Mouse (Mus musculus) cerebellum, postnatal 10 days (tissue): Measurements from ENCODE around the gene Zfp704.

Source experiments
- DNase-seq, 2 experiments: peaks; one replicate each; pipeline ENCODE4 v3.0.0; 2021; ENCODE audit warnings: mixed read lengths in 2 of 2

Zfp704 gene

DNA sequence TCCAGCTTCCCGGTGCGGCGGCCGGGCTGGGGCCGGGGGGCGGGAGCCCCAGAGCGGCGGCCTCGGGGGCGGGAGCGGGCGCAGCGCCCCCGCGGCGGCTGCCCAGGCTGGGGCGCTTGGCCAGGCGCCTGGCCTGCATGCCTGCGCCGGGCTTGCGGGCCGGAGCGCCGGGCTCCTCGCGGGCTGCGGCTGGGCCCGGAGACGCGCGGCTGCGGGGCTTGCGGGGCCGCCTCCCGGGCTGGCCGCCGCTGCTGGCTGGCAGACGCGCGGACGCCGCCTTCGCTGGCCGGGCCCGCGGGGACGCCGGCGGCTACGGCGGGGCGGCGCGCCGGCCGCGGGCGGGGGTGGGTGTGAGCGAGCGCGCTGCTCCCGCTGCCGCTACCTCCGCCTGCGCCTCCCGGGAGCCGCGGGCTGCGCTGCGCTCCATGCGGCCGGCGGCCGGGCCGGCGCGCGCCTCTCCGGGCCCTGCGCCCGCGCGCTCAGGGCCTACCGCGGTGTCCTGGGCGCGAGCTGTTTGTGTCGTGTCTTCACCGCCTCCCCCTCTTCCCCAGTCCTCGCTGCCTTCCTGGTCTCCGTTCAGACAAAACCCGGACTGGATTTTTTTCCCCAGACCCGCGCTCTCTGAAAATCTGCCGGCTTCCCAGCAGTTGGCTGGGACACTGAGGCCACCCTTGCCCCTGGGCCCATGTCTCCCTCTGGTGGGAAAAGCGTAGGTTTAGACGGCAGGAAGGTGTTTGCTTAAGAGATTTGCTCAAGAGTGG, at the start of gene Zfp704:
Zfp704 (minus strand) TSS at position 505 of the 761 bp plus-strand sequence.
- peak; percentile 91 to 92 for DNase-seq

DNA sequence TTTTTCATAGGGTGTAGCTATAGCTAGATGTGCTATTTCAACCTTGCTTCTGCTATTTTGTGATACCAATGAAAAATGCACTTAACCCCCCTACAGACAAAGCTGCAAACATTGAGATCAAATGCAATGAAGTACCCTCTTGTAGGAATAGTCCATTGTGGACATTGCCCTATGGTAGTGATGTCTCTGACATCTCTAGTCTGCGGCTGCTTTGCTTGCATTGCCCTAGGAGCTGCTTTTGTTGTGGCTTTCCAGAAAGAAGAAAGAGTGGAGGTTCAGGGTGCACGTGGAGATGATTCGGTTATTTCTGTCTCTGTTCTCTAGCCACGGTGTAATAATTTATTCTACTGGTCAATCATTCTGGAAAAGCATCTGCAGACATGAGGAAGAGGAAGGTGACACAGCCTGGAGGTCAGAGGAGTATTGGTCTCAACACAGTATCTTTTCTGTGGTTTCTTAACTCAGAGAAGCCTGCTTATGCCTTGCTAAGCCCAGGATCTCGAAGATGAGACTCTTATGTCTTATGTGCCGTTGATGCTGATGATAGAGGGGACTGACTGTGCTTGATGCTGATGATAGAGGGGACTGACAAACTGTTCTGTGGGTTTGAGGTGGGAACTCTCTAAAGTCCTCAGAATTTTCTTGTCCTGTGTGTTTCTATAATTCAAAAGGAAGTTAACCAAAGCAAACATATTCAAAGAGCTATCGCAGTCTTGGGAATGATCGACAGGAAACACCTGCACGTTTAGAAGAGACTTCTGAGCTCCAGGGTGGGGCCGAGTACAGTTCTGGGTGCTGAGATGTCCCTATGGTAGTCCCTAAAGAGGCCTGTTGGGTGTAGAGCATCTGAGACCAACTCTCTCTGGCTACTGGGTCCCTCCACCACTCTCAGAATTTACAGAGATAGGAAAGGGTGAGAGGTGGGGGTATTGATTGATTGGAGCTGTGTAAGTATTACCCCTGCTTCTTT, 23.4 kb upstream of the Zfp704 start:
- DNase-seq, result no peak

DNA sequence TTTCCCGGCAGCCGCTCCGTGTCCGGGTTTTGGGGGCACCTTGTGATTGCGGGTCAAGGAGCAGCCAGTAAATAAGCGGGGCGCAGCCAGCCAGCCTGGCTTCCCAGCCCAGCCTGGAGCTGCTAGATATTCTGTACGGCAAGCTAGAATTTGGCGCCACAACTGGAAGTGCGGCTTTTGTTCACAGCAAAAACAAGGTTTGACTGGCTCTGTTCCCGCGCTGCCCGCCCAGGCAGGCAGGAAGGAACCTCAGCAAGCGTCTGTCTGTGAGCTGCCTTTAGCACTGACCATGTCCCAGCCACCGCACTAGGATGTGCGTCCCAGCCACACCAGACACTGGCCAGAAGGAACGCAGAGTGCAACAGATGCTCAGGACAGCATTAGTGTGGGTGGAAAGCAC, 20.1 kb upstream of the Zfp704 start:
- peak; percentile 57 to 66 for DNase-seq

DNA sequence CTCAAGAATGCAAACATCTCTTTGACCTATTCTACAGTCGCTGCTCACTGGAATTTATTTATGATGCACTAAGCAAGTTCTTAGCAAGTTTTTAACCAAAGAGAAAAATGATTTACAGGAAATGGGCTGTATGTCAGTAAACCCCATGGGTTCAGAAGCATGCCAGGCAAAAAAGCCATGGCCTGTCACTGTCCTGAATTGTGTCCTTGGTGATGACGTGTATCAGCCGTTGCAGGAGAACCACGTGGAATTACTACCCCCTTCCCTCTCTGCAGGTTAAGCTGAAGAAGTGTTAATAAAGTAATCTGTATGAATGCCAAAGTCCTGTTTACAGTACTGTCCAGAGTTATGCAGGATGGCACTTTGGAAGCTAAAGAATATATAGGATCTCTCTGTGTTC, 18.2 kb upstream of the Zfp704 start:
- DNase-seq, result no peak

DNA sequence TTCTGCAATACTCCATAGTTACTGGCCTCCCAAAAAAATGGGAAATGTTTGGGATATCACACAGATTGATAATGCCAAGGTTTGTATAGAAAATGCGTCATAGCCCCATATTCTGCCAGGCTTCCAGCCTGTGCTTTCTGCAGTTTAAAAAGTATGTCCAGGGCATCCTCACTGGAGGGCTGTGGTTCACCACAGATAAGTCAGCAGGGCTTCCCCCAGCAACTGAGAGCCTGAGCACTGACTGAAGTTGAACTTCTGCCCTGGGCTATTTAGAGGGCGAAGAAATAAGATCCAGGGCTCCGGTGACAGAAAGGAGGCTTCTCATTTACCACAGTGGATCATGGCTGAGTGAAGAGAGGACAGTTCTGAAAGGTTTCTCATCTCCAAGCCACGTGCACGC, 16.3 kb upstream of the Zfp704 start:
- DNase-seq, result no peak

DNA sequence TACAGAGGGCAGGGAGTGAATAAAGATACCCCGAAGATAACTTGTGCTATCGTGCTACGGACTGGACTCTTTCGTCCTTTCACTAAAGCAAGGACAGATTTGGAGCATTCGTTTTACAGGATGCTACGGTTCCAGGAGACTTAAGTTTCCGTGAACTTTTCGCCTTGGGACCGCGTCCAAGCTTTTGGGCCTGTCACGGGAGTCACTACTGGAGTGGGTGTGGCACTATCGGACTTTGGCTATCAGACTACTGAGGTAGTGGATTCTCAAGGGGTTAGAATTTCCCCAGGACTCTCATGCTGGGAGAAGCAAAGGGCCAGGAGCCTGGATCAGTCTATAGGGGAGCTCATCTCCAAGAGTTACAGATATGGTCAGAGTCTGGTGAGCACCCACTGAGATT, 10.7 kb upstream of the Zfp704 start:
- DNase-seq, result no peak

DNA sequence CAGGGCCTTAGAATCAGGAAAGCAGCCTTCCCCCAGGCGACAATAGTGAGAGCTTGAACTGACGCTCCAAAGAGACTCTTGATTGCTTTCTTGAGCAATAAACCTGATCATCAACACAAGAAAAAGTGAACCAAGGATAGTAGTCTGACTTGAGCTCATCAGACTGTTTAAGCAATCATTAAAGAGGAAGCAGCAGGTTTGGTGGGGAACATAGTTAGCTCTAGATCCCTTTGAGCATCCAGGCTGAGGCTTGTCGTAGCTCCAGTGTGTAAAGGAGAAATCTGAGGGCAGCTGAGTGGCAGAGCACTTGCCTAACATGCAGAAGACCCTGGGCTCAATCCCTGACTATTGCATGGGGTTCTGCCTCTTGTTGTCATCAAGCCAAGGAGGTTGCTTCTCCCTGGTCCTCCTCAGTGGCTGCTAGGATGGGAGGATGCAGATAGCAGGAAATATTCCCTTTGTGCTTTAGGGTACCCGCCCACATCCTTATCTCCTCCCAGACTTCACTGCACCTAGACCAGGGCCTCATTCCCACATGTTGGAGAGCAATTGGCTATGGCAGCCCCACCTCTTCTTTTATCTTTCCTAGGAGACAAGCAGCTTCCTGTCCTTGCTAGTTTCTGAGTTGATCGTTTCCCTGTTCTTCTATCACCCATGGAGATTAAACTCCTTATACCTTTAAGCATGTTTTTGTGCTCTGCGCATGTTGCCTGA, 9.8 kb upstream of the Zfp704 start:
- no peak for DNase-seq

DNA sequence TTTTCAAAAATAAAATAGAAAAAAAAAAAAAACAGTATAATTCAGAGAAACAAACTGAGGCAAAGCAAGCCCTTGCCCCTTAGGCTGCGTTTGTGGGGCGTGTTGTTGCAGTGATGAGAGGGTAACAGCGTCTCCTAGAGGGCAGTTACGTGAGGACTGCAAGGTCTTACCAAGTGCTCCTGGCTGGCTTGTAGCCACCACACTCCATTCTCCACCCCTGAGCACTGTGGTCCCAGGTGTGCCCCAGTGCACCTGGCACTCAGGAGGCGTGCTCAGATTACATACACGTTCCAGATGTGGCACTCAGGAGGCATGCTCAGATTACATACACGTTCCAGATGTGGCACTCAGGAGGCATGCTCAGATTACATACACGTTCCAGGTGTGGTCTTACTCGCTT, 7.2 kb upstream of the Zfp704 start:
- no peak for DNase-seq

DNA sequence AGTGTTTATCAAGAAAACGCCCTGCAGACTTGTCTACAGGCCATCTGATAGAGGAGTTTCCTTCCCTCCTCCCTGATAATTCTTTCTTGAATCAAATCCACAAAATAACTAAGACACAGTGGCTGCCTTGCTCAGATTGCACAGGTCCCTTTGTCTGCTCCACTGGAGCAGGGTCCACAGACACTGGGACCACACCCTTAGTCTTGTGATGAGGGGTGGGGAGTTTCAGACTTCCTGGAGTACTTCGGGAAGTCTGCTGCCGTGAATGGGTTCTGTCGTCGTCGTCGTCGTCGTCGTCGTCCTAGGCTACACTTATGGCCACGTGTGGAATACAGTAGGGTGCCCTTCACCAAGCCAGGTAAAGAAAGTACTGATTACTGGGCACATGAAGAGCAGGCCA, 4.8 kb upstream of the Zfp704 start:
- no peak for DNase-seq

DNA sequence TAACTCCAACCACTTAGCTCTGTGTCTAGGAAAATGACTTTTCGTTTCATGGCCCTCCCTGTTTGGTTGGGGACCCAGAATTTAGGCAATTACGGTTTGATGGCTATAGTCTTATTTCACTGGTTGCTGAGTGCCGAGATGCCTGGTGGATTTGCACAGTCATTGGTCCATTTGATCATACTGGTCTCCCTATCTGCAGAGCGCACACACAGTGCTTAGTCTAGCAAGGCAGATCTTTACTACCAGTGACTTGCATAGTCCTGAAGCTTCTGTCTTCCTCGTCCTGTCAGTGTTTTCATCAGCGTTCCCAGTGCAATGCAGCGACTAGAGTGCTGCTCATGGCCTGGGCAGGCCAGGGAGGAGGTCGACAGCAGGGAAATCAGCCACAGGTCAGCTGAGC, 4.1 kb upstream of the Zfp704 start:
- DNase-seq, result no peak

DNA sequence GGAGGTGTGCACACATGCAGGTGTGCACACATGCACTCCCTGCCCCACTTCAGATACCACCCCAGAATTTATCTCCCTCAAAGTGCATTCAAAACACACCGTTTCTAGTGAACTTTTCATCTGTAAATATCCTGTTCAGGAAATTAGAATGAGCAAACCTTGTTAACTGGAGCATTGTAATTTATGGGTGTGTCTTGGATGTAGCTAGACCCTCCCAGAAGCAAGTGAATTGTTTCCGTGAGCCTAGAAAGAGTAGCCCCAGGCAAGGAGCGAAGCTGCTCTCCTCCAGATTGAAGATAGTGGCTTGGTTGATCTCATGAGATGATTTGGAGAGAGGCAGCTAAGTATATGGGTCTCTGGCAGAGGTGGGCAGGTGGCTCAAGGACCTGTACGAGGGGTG, 1.3 kb upstream of the Zfp704 start:
- no peak for DNase-seq

DNA sequence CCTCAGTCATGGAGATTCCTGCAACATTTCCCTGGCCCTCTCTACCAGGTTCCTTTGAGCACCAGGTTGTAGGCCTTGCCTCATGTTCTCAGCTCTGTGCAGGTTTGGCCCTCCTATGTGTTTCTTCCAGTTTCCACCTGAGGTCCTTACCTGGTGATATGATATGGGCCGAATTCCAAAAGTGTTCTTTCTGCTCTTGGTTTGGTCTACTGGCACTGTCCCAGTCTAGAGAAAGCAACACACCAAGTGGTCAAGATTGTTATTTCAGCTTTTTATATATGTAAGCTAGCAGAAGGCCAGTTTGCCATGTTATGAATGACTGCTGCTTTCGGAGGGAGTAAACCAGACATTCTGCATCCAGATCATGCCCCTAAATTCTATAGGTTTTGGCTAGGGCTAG, 541 bp upstream of the Zfp704 start:
- peak in 1 of 2 experiments; percentile 59 for DNase-seq

DNA sequence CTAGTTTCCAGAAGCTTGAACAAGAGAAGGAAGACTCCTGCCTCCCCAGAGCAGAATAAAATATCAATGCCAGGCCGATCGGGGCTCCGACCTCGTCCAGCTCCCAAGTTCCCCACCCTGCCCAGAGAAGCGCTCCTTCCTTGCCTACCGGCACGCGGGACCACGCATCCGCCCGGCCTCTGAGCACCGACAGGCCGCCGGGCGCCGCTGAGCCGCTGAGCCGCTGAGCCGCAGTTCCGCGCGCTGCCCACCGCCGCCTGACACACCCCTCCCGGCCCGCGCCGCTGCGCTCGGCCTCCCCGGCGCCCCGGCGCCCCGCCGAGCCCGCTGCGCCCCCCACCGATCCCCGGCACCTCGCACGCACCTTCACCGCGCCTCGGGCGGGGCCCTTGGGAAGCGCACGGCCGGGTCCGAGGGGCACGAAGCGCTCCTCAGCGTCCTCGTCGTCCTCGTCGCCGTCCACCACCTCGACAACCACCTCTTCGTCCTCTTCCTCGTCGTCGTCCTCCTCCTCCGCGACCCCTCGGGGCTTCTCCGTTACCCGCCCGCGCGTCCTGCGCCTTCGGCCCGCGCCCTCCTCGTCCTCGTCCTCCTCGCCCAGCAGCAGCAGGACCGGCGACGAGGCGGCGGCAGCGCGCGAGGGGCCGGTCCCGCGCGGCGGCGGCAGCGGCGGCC, 842 bp downstream of the Zfp704 start:
- DNase-seq, result peak; percentile 67 to 76

DNA sequence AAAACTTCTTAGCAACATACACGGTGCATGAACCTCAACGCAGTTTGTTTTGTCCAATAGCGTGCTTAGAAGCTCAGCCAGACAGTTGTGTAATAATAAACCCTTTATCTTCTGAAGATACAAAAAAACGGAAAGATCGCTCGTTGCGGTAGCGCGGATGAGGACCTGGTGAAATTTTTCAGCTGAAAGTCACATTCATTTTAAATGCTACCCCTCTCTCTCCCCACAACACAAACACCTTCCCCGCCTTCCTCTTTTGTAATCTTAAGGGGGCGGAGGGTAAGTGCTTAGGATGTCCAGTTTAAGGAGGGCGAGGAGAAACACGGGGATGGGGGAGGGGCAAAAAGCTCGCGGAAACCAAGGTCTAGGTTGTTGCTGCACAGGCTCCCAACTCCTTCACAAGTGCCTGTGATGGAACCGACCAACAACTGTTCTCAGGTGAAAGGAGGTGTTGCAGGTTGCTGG, 1.4 kb downstream of the Zfp704 start:
- DNase-seq, result peak; percentile 28 to 70

DNA sequence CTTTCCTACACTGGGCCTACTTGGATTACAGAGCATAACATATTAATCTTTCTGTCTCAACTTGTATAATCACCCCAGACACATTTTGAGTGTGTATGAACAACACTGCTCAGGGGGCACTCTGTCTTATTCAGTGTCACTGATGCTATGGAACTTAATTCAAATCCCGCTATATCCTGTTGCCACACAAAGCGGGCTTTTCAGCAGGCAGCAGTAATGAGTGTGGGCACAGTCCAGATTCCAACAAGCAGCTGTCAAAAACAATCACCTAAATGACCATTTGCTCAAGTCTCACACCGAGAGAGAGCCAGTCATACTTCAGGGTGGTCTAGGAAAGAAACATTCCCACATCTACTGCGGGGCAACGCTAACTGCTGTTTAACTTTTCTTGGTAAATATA, 2.2 kb downstream of the Zfp704 start:
- DNase-seq, result peak in 1 of 2 experiments; percentile 31

DNA sequence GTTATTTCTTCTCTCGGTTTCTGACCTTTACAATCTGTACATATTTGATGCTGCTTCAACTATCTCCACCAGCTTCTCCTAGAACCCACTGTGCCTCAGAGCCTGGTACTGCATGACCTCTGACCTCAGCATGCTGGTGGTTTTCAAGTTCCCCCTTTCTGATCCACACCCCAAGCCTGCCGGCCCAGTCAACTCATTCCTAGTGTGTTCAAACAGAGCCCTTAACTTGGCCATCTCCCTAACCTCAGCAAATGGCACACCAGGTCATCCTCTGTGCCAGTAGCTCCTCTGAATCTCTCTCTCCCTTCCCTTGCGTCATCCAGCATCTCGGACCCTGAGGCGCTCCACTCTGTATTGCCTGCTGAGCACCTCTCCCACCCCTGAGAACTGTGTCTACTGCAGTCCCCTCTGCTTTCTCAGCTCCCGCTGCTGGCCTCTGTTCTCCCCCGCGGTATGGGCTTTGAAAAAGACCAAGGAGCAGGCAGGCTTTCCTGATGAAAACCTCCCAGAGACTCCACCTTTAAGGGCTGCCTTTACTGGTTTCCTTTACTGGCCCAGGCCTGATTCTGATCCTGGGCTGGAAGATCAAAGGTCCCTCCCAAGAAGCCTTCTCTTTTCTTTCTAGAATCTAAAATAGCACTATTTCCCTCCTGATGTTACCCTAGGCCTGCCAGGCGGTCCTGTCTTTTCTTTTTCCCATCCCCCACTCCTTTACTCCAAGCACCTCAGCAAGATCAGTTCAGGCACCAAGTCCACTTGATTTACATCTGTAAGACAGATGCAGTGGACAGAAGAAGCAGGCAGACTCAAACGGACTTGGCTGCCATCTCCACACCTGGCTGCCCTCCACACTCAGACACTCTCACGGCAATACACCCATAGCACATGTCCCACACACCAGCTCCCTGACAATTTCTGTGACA, 3.8 kb downstream of the Zfp704 start:
- DNase-seq, result no peak

DNA sequence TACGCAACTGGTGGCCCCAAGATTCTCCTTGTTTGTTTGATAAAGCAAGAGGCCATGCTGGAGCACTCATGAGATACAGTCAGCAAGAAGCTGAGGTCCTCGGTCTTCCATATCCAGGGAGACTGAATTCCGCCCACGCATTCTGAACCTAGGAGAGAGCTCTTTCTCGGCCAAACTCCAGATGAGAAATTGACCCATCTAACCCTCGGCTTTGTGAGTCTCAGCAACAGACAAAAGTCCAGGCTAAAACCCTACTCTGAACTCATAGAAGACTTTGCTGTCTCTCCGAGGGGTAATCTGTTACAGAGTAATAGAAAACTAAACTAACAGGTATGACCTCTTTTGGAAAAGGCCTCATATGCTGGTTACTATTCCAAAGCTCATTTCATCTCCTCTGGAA, 4.9 kb downstream of the Zfp704 start:
- no peak for DNase-seq

DNA sequence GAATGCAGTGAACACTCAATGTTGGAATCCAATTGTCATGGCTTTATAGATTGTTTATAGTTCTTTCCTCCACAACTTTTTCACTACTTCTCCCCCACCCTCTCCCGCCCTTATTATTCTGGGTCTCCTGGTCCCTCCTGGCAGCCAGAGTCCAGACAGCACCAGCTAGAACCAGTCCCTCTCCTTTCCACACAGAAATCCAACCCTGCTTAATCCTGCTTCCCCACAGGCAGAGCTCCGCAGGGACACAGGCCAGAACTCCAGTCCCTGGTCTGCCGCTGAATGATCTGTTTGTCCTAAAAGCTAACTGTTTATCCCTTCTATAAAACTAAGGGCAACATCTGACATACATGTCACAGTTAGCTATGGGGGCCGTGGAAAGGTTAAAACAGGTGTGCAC, 6.0 kb downstream of the Zfp704 start:
- DNase-seq, result no peak

DNA sequence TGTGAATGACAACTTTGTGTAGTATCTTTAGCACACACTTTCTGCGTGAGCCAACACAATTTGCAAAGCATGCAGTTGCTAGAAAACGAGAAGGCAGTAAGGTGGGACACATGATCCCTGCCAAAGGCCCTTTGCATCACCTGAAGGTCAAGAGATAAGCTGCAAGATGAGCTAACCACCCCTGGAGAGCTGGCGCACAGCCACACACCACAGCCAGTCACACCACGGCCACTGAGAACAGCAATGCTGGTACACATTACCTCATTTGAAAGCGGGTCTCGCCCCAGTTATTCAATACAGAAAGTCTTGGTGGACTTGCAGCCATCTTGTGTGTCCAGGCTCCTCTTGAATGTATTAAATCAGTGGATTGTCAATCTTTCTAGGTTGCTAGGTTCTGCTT, 9.3 kb downstream of the Zfp704 start:
- DNase-seq, result peak in 1 of 2 experiments; percentile 38

DNA sequence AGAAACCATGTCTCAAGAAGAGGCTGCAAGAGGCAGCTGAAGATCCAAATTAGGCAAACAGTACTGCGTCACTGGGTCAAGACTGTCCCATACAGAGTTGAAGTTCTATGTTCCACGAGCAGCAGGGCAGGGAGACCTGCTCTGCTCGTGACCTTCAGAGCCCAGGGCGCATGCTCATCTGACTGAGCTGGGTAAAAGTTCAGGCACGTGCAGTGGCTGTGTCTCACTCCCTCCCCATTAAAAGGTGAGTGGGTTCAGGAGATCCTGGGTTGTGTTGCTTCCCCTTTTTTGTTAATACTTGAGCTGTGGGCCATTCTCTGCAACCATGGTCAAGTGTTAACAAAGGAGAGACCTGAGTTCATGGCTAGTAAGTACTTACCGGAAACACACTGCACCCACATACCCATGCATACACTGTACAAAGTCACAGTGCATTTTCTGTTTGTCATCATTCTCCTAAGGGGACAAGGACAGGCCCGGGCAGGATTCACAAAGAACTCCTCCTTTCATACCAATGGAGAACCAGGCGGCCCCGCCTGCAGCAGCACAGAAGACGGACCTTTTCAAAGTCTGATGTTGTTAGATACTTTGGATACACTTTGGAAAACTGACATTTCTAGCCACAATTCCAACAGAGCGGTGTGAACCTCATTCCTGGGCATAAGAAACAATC, 10.0 kb downstream of the Zfp704 start:
- no peak for DNase-seq

DNA sequence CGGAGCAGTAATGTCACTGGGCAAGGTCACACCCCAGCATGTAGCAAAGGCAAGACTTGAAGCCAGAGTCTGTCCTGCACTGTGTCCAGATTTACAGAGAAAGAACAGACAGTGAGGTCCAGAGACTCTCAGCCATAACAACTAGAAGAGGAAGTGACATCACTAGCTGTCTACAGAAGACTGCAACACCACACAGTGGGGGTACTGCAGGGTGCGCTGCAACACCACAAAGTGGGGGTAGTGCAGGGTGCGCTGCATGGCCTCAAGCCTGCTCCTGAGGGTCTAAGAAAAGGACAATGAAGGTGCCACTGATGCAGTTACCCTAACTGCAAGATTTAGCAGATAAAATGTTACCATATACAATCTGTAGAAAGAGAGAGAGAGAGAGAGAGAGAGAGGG, 11.8 kb downstream of the Zfp704 start:
- DNase-seq, result no peak
